Mouse (Mus musculus) midbrain, embryonic 13.5 days (tissue): ENCODE results near the gene Ebf1. TPM values are rescaled to one million over a fixed set of nuclear protein-coding genes. Genes with fewer than 3 reads are reported as not detected.

Source experiments
- ATAC-seq: fragments of 200-750 bp; cut with Nextera tagmentation; 2 replicates; pipeline ENCODE4 v1.8.0; 2017; ENCODE audit warnings: mild to moderate bottlenecking, moderate TSS enrichment, moderate library complexity
- H3K27ac ChIP-seq: fragments of 300-500 bp; sonication (generic); 2 replicates; pipeline ENCODE4 v1.5.1; 2015; ENCODE audit warnings: inconsistent platforms, mild to moderate bottlenecking, moderate library complexity
- H3K27me3 ChIP-seq: fragments of 300-500 bp; sonication (generic); 2 replicates; pipeline ENCODE4 v1.6.1; 2015; ENCODE audit warnings: mild to moderate bottlenecking, inconsistent platforms
- H3K36me3 ChIP-seq: fragments of 300-500 bp; sonication (generic); 2 replicates; pipeline ENCODE4 v1.6.1; 2015; ENCODE audit warnings: mild to moderate bottlenecking, inconsistent platforms
- H3K4me1 ChIP-seq: fragments of 300-500 bp; sonication (generic); replicated peaks from 2 replicates; pipeline ENCODE4 v1.6.1; 2015; ENCODE audit warnings: inconsistent platforms
- H3K4me2 ChIP-seq: fragments of 300-500 bp; sonication (generic); replicated peaks from 2 replicates; pipeline ENCODE4 v1.6.1; 2015; ENCODE audit warnings: moderate library complexity, mild to moderate bottlenecking, inconsistent platforms
- H3K4me3 ChIP-seq: fragments of 300-500 bp; sonication (generic); replicated peaks from 2 replicates; pipeline ENCODE4 v1.5.1; 2015; ENCODE audit warnings: mild to moderate bottlenecking, inconsistent platforms
- H3K9ac ChIP-seq: fragments of 300-500 bp; sonication (generic); replicated peaks from 2 replicates; pipeline ENCODE4 v1.6.1; 2015; ENCODE audit warnings: mild to moderate bottlenecking, inconsistent platforms
- H3K9me3 ChIP-seq: fragments of 300-500 bp; sonication (generic); 2 replicates; pipeline ENCODE4 v1.6.1; 2016; ENCODE audit warnings: mild to moderate bottlenecking, inconsistent platforms
- WGBS: fragments of 180-500 bp; shearing (Covaris S2); methylation state at CpG from one replicate; pipeline ENCODE4 v1.1.7; 2015; 5-methylcytosine and 5-hydroxymethylcytosine counted together
- polyA plus RNA-seq: library from polyadenylated mRNA; unstranded; fragments of >200 nt; fragmentation: Nextera tagmentation; extraction: Ambion mirVana; gene quantifications from 2 replicates; pipeline ENCODE4 v1.2.1, GENCODE M21; 2015

Ebf1 gene
- polyA plus RNA-seq, 1 experiment from 2014 or later = 94.0 TPM

DNA sequence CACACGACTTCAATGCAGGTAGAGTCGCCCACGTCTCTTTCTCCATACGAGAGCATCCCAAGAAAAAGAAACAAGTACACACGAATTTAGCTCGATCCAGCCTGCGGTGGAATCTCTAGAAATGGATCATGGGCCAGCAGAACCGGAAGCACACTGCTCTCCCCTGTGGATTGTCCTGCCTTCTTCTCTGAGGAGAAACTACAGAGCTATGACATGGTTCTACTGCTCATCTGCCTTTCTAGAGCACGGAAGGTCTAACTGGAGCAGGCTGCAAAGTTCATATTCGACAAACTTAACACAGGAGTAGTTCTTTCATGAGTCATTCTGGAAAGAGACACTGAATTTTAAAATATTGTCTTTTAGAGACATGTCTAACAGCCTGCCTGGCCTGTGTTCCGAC, 8.5 kb upstream of the Ebf1 start:
- no peaks in the 10 kb centered on the region for H3K36me3 ChIP-seq
- H3K4me1 ChIP-seq = peaks cover 26% of the 10 kb centered on the region
- ATAC-seq = no peak
- H3K9ac ChIP-seq = no peak overlapping the region
- no peaks in the 10 kb centered on the region for H3K9me3 ChIP-seq
- no peak overlapping the region for H3K27ac ChIP-seq
- no peak overlapping the region for H3K4me2 ChIP-seq
- H3K27me3 ChIP-seq = peaks cover 28% of the 10 kb centered on the region
- 85% methylated on average over 11 of the region's 11 CpGs for WGBS
- H3K4me3 ChIP-seq = no peak overlapping the region

- H3K4me3 ChIP-seq = peak overlapping the region; percentile 45
- peak overlapping the region; percentile 76 for H3K27ac ChIP-seq
Measured at GRCm38 (mm10) chr11:44610971-44611781, 5.9 kb upstream of the Ebf1 start.

GRCm38 (mm10) chr11:44612156-44612555, 5.0 kb upstream of the Ebf1 start:
- Histone ChIP-seq H3K9me3 (no peaks in the 10 kb centered on the region), H3K4me3 (peak overlapping the region; percentile 38; the same call in 1 of the 2 replicates)
- WGBS = 5% methylated on average over 10 of the region's 10 CpGs

More at GRCm38 (mm10) chr11:44610971-44611781, 5.9 kb upstream of the Ebf1 start:
- Histone ChIP-seq H3K4me2 (peak overlapping the region; percentile 89), H3K36me3 (no peaks in the 10 kb centered on the region), H3K4me1 (peaks cover 30% of the 10 kb centered on the region), H3K9ac (peak overlapping the region; percentile 72), H3K27me3 (peaks cover 50% of the 10 kb centered on the region), H3K9me3 (no peaks in the 10 kb centered on the region)
- WGBS = under 1% methylated on average over 45 of the region's 45 CpGs
- ATAC-seq = peak; percentile 89

GRCm38 (mm10) chr11:44612681-44613410, 4.3 kb upstream of the Ebf1 start:
- H3K4me3 ChIP-seq = peak overlapping the region; percentile 38
- no peak overlapping the region for H3K27ac ChIP-seq
- no peaks in the 10 kb centered on the region for H3K9me3 ChIP-seq
- peak overlapping the region; percentile 67 for H3K9ac ChIP-seq
- H3K36me3 ChIP-seq = no peaks in the 10 kb centered on the region
- no peak for ATAC-seq
- 2% methylated on average over 38 of the region's 38 CpGs for WGBS
- peaks cover 56% of the 10 kb centered on the region for H3K27me3 ChIP-seq
- H3K4me2 ChIP-seq = peak overlapping the region; percentile 67
- peaks cover 37% of the 10 kb centered on the region for H3K4me1 ChIP-seq

More at GRCm38 (mm10) chr11:44612156-44612555, 5.0 kb upstream of the Ebf1 start:
- H3K36me3 ChIP-seq = no peaks in the 10 kb centered on the region
- 0 out of 2 replicates have a peak overlapping the region, but pooled peaks have one; percentile 67 for H3K9ac ChIP-seq
- H3K27me3 ChIP-seq = peaks cover 56% of the 10 kb centered on the region
- peaks cover 37% of the 10 kb centered on the region for H3K4me1 ChIP-seq
- no peak overlapping the region for H3K27ac ChIP-seq
- peak overlapping the region; percentile 89 for H3K4me2 ChIP-seq
- ATAC-seq = no peak

GRCm38 (mm10) chr11:44613411-44614180, 3.5 kb upstream of the Ebf1 start:
- no peaks in the 10 kb centered on the region for H3K9me3 ChIP-seq
- WGBS = 6% methylated on average over 14 of the region's 14 CpGs

GRCm38 (mm10) chr11:44616078-44616787, 884 bp upstream of the Ebf1 start:
- ATAC-seq = no peak
- Histone ChIP-seq H3K27me3 (peaks cover 73% of the 10 kb centered on the region), H3K4me3 (peak overlapping the region; percentile 71), H3K36me3 (no peaks in the 10 kb centered on the region), H3K9me3 (no peaks in the 10 kb centered on the region), H3K4me1 (peaks cover 51% of the 10 kb centered on the region), H3K4me2 (peak overlapping the region; percentile 79), H3K9ac (peak overlapping the region; percentile 59), H3K27ac (peak overlapping the region; percentile 94; the same call in 1 of the 2 replicates)
- WGBS = 8% methylated on average over 18 of the region's 18 CpGs

More at GRCm38 (mm10) chr11:44613411-44614180, 3.5 kb upstream of the Ebf1 start:
- Histone ChIP-seq H3K36me3 (no peaks in the 10 kb centered on the region), H3K4me3 (peak overlapping the region; percentile 38), H3K4me2 (peak overlapping the region; percentile 67), H3K27ac (no peak overlapping the region), H3K9ac (peak overlapping the region; percentile 67), H3K4me1 (peaks cover 37% of the 10 kb centered on the region), H3K27me3 (peaks cover 55% of the 10 kb centered on the region)
- ATAC-seq = no peak

- under 1% methylated on average over 55 of the region's 55 CpGs for WGBS
- H3K27ac ChIP-seq = peak overlapping the region; percentile 94
- H3K4me3 ChIP-seq = peak overlapping the region; percentile 71
- H3K27me3 ChIP-seq = peaks cover 68% of the 10 kb centered on the region
- peak overlapping the region; percentile 79 for H3K4me2 ChIP-seq
- ATAC-seq = peak; percentile 44
- no peaks in the 10 kb centered on the region for H3K36me3 ChIP-seq
- peaks cover 45% of the 10 kb centered on the region for H3K4me1 ChIP-seq
- H3K9me3 ChIP-seq = no peaks in the 10 kb centered on the region
- peak overlapping the region; percentile 93 for H3K9ac ChIP-seq
Measured at GRCm38 (mm10) chr11:44617734-44618586, 843 bp downstream of the Ebf1 start.

- 2% methylated on average over 15 of the region's 15 CpGs for WGBS
Measured at GRCm38 (mm10) chr11:44619131-44619886, 2.2 kb downstream of the Ebf1 start.

DNA sequence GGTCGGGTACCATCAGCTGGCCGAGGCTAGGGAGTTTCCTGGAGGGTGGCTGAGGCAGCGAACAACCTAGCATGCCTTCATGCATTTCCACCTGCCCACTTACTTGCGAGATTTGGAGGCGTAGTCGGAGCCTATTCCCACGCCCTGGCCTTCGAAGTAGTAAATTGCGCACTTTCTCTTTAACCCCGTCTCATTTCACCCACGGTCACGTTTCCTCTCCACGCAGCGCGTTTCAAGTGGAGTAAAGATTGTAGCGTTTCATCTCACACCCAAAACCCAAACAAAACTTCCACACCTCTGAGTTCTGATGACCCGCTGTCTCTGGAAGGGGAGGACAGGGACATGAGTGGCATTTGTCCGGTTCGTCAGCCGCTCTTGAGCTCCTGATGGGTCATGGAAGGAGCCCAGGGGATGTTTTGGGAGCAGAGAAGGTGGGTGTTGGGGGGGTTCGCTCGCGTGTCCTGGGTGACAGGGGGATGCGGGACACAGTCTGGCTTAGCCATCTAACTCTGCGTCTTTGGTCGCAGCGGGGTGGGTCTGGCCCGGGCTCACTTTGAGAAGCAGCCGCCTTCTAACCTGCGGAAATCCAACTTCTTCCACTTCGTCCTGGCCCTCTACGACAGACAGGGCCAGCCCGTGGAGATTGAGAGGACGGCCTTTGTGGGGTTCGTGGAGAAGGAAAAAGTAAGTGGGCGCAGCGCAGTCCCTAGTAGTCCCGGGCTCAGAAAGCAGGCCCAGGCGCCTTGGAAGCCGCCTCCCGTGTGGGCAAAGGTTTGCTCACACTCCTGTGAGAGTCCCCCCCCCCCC, 3.0 kb downstream of the Ebf1 start:
- Histone ChIP-seq H3K27me3 (peaks cover 54% of the 10 kb centered on the region), H3K27ac (peak overlapping the region; percentile 77), H3K4me1 (peaks cover 40% of the 10 kb centered on the region), H3K9me3 (no peaks in the 10 kb centered on the region), H3K36me3 (no peaks in the 10 kb centered on the region), H3K9ac (peak overlapping the region; percentile 93), H3K4me3 (peak overlapping the region; percentile 71), H3K4me2 (peak overlapping the region; percentile 79)
- WGBS = 2% methylated on average over 41 of the region's 41 CpGs
- no peak for ATAC-seq

More at GRCm38 (mm10) chr11:44619131-44619886, 2.2 kb downstream of the Ebf1 start:
- Histone ChIP-seq H3K36me3 (no peaks in the 10 kb centered on the region), H3K4me2 (peak overlapping the region; percentile 79), H3K9ac (peak overlapping the region; percentile 93), H3K27ac (peak overlapping the region; percentile 77), H3K4me1 (peaks cover 36% of the 10 kb centered on the region), H3K27me3 (peaks cover 55% of the 10 kb centered on the region), H3K9me3 (no peaks in the 10 kb centered on the region), H3K4me3 (peak overlapping the region; percentile 71)
- ATAC-seq = no peak
